Mouse (Mus musculus) heart, adult 2 months (tissue): Measurements from ENCODE around the gene Gm39566. TPM values are rescaled to one million over a fixed set of nuclear protein-coding genes. Genes with fewer than 3 reads are reported as not detected.

Experiments used
- DNase-seq, 2 experiments: peaks; one replicate each; pipeline ENCODE4 v3.0.0; 2021
- H3K27ac ChIP-seq: fragments of 200-600 bp; 2 replicates; pipeline ENCODE4 v1.8.1; 2022
- H3K27me3 ChIP-seq: fragments of 200-500 bp; 2 replicates; pipeline ENCODE4 v1.6.1; 2012; ENCODE audit warnings: mild to moderate bottlenecking, low read length, inconsistent platforms, mixed read lengths; ENCODE audit not compliant: control insufficient read depth, insufficient read depth
- H3K36me3 ChIP-seq: fragments of 200-500 bp; 2 replicates; pipeline ENCODE4 v1.6.1; 2012; ENCODE audit warnings: low read length, inconsistent platforms; ENCODE audit not compliant: control insufficient read depth, insufficient read depth
- H3K4me1 ChIP-seq: fragments of 200-500 bp; 2 replicates; pipeline ENCODE4 v1.6.1; 2011; ENCODE audit warnings: low read length; ENCODE audit not compliant: control insufficient read depth, insufficient read depth
- H3K4me3 ChIP-seq: fragments of 200-600 bp; 2 replicates; pipeline ENCODE4 v1.8.1; 2022
- H3K79me2 ChIP-seq: fragments of 200-500 bp; replicated peaks from 2 replicates; pipeline ENCODE4 v1.6.1; 2012; ENCODE audit warnings: mild to moderate bottlenecking, inconsistent platforms, low read length, moderate library complexity, mixed read lengths; ENCODE audit not compliant: control insufficient read depth, insufficient read depth
- H3K9ac ChIP-seq: fragments of 200-500 bp; 2 replicates; pipeline ENCODE4 v1.6.1; 2012; ENCODE audit warnings: low read depth, mild to moderate bottlenecking, control low read depth, inconsistent platforms, low read length, mixed read lengths
- CTCF ChIP-seq: fragments of 200-600 bp; IDR thresholded peaks from 2 replicates; pipeline ENCODE4 v1.8.1; 2022; ENCODE audit warnings: antibody characterized with exemption, mild to moderate bottlenecking, moderate library complexity
- EP300 ChIP-seq: fragments of 200-500 bp; IDR thresholded peaks from 2 replicates; pipeline ENCODE4 v1.6.1; 2011; ENCODE audit warnings: low read depth, low read length, control low read depth; ENCODE audit not compliant: insufficient read depth
- POLR2A ChIP-seq: fragments of 200-500 bp; IDR thresholded peaks from 2 replicates; pipeline ENCODE4 v1.6.1; 2011; ENCODE audit warnings: mild to moderate bottlenecking, low read depth, low read length, control low read depth; ENCODE audit not compliant: insufficient read depth
- WGBS: fragments of 180-500 bp; shearing (Covaris S2); methylation state at CpG from one replicate; pipeline ENCODE4 v1.1.7; 2018; 5-methylcytosine and 5-hydroxymethylcytosine counted together
- intact Hi-C: fragments of 180-260 bp; cut with DNase I; formaldehyde crosslinking; loops from one replicate; pipeline ENCODE4 v1.15.1; 2025
- polyA plus RNA-seq: library from polyadenylated mRNA; depleted of rRNA; stranded (reverse); fragments of >200 nt; gene quantifications from 2 replicates; pipeline ENCODE4 v1.2.3, GENCODE M21; 2012
- total RNA-seq, 2 experiments: library from RNA; stranded (reverse); gene quantifications; 2 replicates each; pipeline ENCODE4 v1.2.3; 2021

Gm39566 gene
- total and polyA plus RNA-seq, 3 experiments = 0.02 TPM; not detected in 2

DNA sequence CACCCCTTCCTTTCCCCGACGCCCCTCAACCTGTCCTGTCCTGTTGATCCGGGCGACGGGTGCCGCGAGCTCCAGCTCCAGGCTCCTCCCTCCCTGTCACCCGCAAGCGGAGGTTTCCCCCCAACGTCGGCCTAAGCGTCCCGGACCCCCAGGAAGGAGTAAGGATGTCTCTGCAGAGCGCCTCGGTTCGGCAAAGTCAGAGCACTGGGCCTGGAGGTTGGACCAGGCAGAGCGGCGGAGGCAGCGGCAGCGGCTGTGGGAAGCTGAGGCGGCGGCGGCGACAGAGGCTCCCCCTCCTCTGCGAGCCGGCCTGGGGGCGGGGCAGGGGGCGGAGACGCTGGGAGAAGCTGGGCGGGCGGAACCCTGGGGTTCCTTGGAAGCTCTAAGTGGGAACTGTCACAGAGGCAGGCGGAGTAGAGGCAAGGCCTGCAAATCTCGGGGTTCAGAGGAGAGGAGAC is 12.4 kb downstream of the Gm39566 start:
- under 1% methylated on average over 33 of the region's 33 CpGs for WGBS
- DNase-seq = peak; percentile 92 to 95
- H3K9ac ChIP-seq = peak overlapping the region; percentile 74
- H3K27me3 ChIP-seq = no peaks in the 10 kb centered on the region
- peak; percentile 79 for TF ChIP-seq POLR2A
- no peak for TF ChIP-seq CTCF
- TF ChIP-seq EP300 = no peak
- H3K36me3 ChIP-seq = no peaks in the 10 kb centered on the region
- H3K4me3 ChIP-seq = peak overlapping the region; percentile 68
- intact Hi-C loops = loop anchor here (2.0 kb wide), 4 partner anchors 34 to 74 kb away; partner anchors contain the start of genes Nlgn2 and Polr2a
- peaks cover 4% of the 10 kb centered on the region; the same call in 1 of the 2 replicates for H3K4me1 ChIP-seq
- H3K79me2 ChIP-seq = no peaks in the 10 kb centered on the region
- H3K27ac ChIP-seq = peak overlapping the region; percentile 73

DNA sequence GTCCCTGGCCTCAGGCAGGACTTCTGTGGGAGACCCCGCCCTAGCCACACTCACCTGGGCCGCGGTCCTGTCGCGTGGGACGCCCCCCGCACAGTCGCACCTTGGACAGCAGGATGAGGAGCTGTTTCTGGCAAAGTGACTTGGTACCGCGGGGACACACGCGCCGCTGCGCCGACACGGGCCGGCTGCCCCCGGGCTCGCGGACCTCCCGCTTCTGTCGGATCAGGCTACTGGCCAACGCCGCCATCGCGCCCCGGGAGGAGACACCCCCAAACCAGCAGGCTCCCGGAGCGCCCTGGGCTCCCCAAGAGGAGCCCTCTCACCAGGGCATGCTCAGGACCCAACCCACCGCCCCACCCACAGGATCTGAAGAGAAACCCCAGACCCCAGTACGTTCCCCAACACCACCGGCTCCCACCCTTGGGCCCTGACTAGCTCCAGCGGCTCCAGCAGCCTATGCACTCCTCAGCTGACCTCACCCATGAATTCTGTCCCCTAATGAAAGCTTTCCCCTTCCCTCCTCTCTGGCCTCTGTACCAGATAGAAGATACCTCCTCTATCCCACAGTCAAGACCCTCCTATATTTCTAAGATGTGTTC is 13.6 kb downstream of the Gm39566 start, which contains the start of gene Fgf11:
Gene Fgf11, minus strand, starts transcription at position 479 of the 599 bp plus-strand sequence.
- H3K79me2 ChIP-seq = no peaks in the 10 kb centered on the region
- peaks cover 4% of the 10 kb centered on the region; the same call in 1 of the 2 replicates for H3K4me1 ChIP-seq
- intact Hi-C loops = no loop called here
- peak within 1 kb of the TSS; percentile 68 for H3K4me3 ChIP-seq
- no peaks in the 10 kb centered on the region for H3K36me3 ChIP-seq
- H3K9ac ChIP-seq = peak within 1 kb of the TSS; percentile 74
- WGBS = 4% methylated on average over 33 of the region's 33 CpGs
- no peak for DNase-seq
- no peaks in the 10 kb centered on the region for H3K27me3 ChIP-seq
- H3K27ac ChIP-seq = peak within 1 kb of the TSS; percentile 73
- TF ChIP-seq POLR2A (no peak), EP300 (no peak)

DNA sequence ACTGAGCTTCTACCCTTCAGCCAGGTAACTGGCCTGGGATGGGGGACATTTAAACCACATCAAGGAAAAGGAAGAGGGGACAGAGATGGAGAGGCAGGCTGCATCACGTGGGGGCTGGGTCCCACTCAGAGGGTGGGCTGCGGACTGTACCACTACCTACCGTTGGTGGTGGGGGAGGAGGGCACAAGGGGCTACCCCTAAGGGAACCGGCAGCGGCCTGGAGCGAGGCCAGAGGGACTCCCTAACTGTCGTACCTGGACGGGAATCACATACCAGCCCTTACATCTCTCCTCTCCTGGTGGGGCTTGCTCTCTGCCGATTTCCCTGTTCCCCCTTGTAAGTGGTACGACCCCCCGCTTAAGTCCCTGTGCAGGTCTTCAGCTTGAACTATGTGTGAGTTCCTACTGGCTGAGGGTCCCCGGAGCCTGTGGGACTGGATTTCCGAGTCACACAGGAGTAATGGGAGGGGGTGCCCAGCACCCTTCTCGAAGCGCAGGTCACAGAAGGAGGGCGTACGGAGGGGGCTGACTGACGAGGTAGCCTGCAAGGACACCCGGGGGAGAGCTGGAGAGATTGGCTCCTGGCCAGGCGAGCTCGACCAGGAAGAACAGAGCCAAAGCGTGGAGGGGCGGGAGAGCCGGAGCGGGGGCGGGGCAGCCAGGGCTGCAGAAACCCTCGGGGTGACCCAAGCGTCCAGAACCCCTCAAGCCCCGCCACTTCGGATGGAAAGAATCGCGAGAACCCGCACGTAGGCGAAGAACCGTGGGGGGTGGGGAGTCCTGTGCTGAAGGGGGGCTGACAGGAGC is 14.5 kb downstream of the Gm39566 start:
- peak; percentile 53 to 65 for DNase-seq
- H3K9ac ChIP-seq = peak overlapping the region; percentile 55
- H3K4me1 ChIP-seq = peaks cover 4% of the 10 kb centered on the region; the same call in 1 of the 2 replicates
- H3K27me3 ChIP-seq = no peaks in the 10 kb centered on the region
- H3K36me3 ChIP-seq = no peaks in the 10 kb centered on the region
- intact Hi-C loops = no loop called here
- H3K27ac ChIP-seq = no peak overlapping the region
- TF ChIP-seq EP300 (no peak), CTCF (no peak), POLR2A (no peak)
- 3% methylated on average over 35 of the region's 36 CpGs for WGBS
- no peaks in the 10 kb centered on the region for H3K79me2 ChIP-seq
- H3K4me3 ChIP-seq = peak overlapping the region; percentile 49

DNA sequence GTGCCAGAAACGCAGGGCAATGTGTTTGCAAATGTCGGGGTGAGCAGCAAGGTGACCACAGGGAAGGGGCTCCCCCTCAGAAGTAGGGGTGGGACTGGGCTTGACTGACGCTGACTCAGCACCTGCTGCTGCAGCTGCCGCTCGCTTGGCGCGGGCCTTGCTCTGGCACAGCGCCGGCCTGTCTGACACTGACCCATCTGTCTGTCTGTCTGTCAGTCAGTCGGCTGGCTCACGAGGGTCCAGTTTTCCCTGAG is 15.0 kb downstream of the Gm39566 start:
- WGBS = 16% methylated on average over 11 of the region's 11 CpGs
- H3K4me3 ChIP-seq = no peak overlapping the region
- no peak for DNase-seq

DNA sequence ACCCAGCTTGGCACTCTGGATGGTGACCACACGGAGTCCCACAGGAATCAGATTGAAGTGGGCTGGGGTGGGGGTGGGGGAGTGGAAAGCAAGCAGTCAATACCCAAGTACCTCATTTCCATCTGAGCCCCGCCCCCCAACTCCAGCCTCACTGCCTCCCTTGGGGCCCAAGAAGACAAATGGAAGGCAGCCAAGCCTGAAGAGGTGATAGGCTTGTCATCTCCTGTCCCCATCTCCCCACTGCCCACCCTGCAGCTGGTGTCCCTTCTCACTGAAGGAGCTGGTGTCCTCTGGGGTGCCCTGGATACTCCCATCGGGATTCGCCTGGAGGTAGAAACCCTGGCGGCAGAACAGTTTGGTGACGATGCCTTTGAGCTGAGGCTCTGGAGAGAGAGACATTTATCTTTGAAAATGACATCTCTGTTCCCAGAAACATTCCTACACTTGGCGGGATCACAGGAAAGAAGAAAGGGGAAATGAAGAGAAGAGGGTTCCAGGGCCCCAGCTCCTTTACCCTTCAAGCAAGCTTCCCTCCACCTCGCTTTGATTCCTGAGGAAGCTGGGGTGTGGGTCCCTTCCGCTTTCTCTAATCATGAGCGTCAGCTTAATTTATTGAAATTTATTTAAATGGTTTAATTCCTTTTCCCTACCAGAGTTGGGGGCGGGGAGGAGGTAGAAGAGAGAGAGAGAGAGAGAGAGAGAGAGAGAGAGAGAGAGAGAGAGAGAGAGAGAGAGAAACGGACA is 15.5 kb downstream of the Gm39566 start:
- peak in 1 of 2 experiments; percentile 33 for DNase-seq
- H3K27me3 ChIP-seq = no peaks in the 10 kb centered on the region
- TF ChIP-seq EP300 (no peak), POLR2A (no peak), CTCF (no peak)
- no peak overlapping the region for H3K27ac ChIP-seq
- no peak overlapping the region for H3K4me3 ChIP-seq
- H3K79me2 ChIP-seq = no peaks in the 10 kb centered on the region
- H3K36me3 ChIP-seq = no peaks in the 10 kb centered on the region
- WGBS = 50% methylated on average over 12 of the region's 12 CpGs
- intact Hi-C loops = no loop called here
- peaks cover 5% of the 10 kb centered on the region; the same call in 1 of the 2 replicates for H3K4me1 ChIP-seq
- H3K9ac ChIP-seq = no peak overlapping the region

More for the DNA sequence above, 15.0 kb downstream of the Gm39566 start:
- Histone ChIP-seq H3K9ac (no peak overlapping the region), H3K79me2 (no peaks in the 10 kb centered on the region), H3K36me3 (no peaks in the 10 kb centered on the region), H3K27me3 (no peaks in the 10 kb centered on the region), H3K27ac (no peak overlapping the region), H3K4me1 (peaks cover 4% of the 10 kb centered on the region; the same call in 1 of the 2 replicates)
- intact Hi-C loops = no loop called here
- TF ChIP-seq CTCF = no peak
- no peak for TF ChIP-seq POLR2A
- TF ChIP-seq EP300 = no peak
